Mouse (Mus musculus) liver, adult 2 months (tissue): ENCODE measurements at regions not wholly inside any gene's neighbourhood (a gene's known extent, or its start where the extent isn't known, plus 50 kb on each side); places are given as distances from the start of the nearest gene placed in this dataset.

ENCODE experiments used
- DNase-seq: peaks from one replicate; pipeline ENCODE4 v3.0.0-alpha.2; 2011; ENCODE audit warnings: low read depth, low spot score; ENCODE audit errors: extremely low read depth
- H3K27ac ChIP-seq: fragments of 200-500 bp; replicated peaks from 2 replicates; pipeline ENCODE4 v1.5.1; 2012; ENCODE audit warnings: low read depth, mild to moderate bottlenecking, control low read depth, inconsistent platforms, low read length; ENCODE audit not compliant: insufficient read depth
- H3K27me3 ChIP-seq: fragments of 200-500 bp; 2 replicates; pipeline ENCODE4 v1.6.1; 2012; ENCODE audit warnings: mild to moderate bottlenecking, moderate library complexity, low read length, inconsistent platforms; ENCODE audit not compliant: control insufficient read depth, insufficient read depth
- H3K36me3 ChIP-seq: fragments of 200-500 bp; 2 replicates; pipeline ENCODE4 v1.6.1; 2012; ENCODE audit warnings: low read length, inconsistent platforms; ENCODE audit not compliant: control insufficient read depth, insufficient read depth
- H3K4me1 ChIP-seq: fragments of 200-500 bp; 2 replicates; pipeline ENCODE4 v1.6.1; 2011; ENCODE audit warnings: low read length; ENCODE audit not compliant: control insufficient read depth, insufficient read depth
- H3K4me3 ChIP-seq: fragments of 200-500 bp; 2 replicates; pipeline ENCODE4 v1.5.1; 2011; ENCODE audit warnings: low read depth, mild to moderate bottlenecking, control low read depth, low read length, moderate library complexity; ENCODE audit not compliant: insufficient read depth
- H3K79me2 ChIP-seq: fragments of 200-500 bp; 2 replicates; pipeline ENCODE4 v1.6.1; 2012; ENCODE audit warnings: inconsistent platforms, mild to moderate bottlenecking, low read length, moderate library complexity; ENCODE audit not compliant: control insufficient read depth, insufficient read depth
- H3K9ac ChIP-seq: fragments of 200-500 bp; 2 replicates; pipeline ENCODE4 v1.6.1; 2012; ENCODE audit warnings: low read depth, mild to moderate bottlenecking, control low read depth, inconsistent platforms, low read length
- CTCF ChIP-seq: fragments of 200-500 bp; IDR thresholded peaks from 2 replicates; pipeline ENCODE4 v1.5.1; 2011; ENCODE audit warnings: low read depth, low read length, control low read depth
- POLR2A ChIP-seq: fragments of 200-500 bp; IDR thresholded peaks from 2 replicates; pipeline ENCODE4 v1.6.1; 2011; ENCODE audit warnings: low read length, control low read depth; ENCODE audit not compliant: insufficient read depth; ENCODE audit errors: extremely low read depth
- WGBS: fragments of 180-500 bp; shearing (Covaris S2); methylation state at CpG from one replicate; pipeline ENCODE4 v1.1.7; 2018; 5-methylcytosine and 5-hydroxymethylcytosine counted together

DNA sequence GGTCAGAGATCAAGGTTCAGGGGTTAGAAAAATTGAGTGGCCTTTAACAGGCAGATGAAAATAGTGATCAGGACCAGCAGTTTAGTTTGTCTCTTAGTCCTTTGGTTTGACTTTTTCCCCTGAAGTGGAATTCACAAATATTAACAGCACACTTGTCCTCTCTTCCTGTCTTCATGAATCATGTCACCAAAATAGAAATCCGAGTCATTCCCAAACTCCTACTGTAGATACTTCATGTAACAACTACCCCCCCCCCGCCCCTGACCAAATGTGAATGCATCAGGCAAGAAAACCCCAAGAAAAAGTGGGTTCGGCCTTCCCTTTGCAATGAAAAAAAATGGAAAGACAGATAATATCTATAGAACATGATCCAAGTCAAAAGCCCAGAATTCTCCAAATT lies 504.9 kb upstream of the Tenm3 start:
- Histone ChIP-seq H3K4me3 (no peak overlapping the region), H3K27ac (no peak overlapping the region), H3K79me2 (no peaks in the 10 kb centered on the region), H3K4me1 (no peaks in the 10 kb centered on the region), H3K9ac (no peak overlapping the region), H3K27me3 (no peaks in the 10 kb centered on the region), H3K36me3 (no peaks in the 10 kb centered on the region)
- TF ChIP-seq POLR2A (no peak), CTCF (no peak)
- 67% methylated on average over 3 of the region's 3 CpGs for WGBS
- DNase-seq = no peak

GRCm38 (mm10) chr8:49338716-49339115 lies 495.0 kb upstream of the Tenm3 start:
- 92% methylated on average over 4 of the region's 4 CpGs for WGBS
- no peak for DNase-seq
- no peak overlapping the region for H3K27ac ChIP-seq

DNA sequence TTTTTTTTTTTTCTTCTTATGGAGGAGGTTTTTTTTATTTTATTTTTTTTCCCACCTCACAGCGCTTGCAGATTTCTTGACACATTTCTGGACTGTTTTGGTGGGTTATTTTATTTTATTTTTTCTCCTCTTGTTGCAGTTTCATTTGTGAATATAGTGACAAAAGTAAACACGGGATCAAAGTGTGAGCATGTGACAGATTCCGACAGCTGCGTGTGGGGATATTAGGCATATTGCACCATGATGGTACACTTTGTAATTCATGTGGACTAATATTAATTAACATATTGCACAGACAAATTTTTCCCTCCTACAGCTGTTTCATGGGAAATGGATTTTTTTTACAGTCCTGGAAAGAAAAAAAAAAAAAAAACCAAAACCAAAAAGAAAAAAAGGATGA lies 483.2 kb upstream of the Tenm3 start:
- 89% methylated on average over 4 of the region's 4 CpGs for WGBS
- H3K9ac ChIP-seq = no peak overlapping the region
- no peaks in the 10 kb centered on the region for H3K4me1 ChIP-seq
- no peak overlapping the region for H3K4me3 ChIP-seq
- no peaks in the 10 kb centered on the region for H3K79me2 ChIP-seq
- no peak for DNase-seq
- H3K36me3 ChIP-seq = no peaks in the 10 kb centered on the region
- TF ChIP-seq CTCF (no peak), POLR2A (no peak)
- no peaks in the 10 kb centered on the region for H3K27me3 ChIP-seq
- no peak overlapping the region for H3K27ac ChIP-seq

More at GRCm38 (mm10) chr8:49338716-49339115, 495.0 kb upstream of the Tenm3 start:
- no peak for TF ChIP-seq POLR2A
- Histone ChIP-seq H3K36me3 (no peaks in the 10 kb centered on the region), H3K4me1 (no peaks in the 10 kb centered on the region), H3K9ac (no peak overlapping the region), H3K79me2 (no peaks in the 10 kb centered on the region), H3K4me3 (no peak overlapping the region), H3K27me3 (no peaks in the 10 kb centered on the region)

- Histone ChIP-seq H3K27ac (no peak overlapping the region), H3K4me3 (no peak overlapping the region), H3K79me2 (no peaks in the 10 kb centered on the region), H3K36me3 (no peaks in the 10 kb centered on the region), H3K9ac (no peak overlapping the region), H3K27me3 (no peaks in the 10 kb centered on the region), H3K4me1 (no peaks in the 10 kb centered on the region)
- no peak for TF ChIP-seq POLR2A
- no peak for TF ChIP-seq CTCF
- DNase-seq = no peak
- WGBS = 61% methylated on average over 3 of the region's 3 CpGs
These were observed 477.7 kb upstream of the Tenm3 start for GRCm38 (mm10) chr8:49321404-49321803.

DNA sequence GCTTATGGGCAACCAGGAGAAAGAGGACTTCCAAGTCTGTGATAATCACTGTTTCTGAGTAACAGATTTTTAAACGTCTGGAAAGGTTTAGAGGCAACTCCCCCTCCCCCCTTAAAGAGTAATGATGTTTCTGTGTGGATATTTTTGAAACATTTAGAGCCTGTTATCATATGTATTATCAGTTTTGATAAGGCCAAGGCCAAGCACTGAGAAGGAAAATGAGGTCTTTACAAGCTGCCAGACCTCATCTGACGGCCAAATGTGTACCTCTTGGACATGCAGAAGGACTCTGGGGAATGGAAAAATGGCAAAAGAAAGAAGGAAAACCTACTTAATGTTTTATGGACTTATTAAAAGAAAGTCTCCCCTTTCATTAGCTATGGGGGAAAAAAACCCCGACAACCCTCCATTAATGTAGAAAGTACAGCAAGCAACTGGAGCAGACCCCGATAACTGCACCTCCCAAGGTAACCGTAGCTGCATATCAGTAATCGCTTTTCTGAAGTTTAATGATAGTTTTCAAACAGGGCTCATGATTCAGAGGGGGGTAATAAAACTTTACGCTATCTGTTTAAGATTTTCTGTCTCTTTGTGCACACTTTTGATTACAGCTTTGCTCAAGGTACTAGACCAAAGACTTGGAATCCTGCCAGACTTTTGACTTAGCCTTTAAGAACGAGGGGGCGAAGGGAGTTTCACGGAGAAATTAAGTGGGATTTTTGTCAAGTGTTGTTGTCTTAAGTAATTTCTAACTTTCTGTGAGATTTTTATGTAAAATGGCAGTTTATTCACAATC lies 469.9 kb upstream of the Tenm3 start:
- 80% methylated on average over 10 of the region's 10 CpGs for whole genome bisulfite sequencing
- Histone ChIP-seq H3K79me2 (no peaks in the 10 kb centered on the region), H3K9ac (no peak overlapping the region), H3K36me3 (no peaks in the 10 kb centered on the region), H3K27ac (no peak overlapping the region), H3K4me1 (no peaks in the 10 kb centered on the region), H3K4me3 (no peak overlapping the region), H3K27me3 (no peaks in the 10 kb centered on the region)
- no peak for DNase-seq
- no peak for TF ChIP-seq CTCF
- TF ChIP-seq POLR2A = no peak

DNA sequence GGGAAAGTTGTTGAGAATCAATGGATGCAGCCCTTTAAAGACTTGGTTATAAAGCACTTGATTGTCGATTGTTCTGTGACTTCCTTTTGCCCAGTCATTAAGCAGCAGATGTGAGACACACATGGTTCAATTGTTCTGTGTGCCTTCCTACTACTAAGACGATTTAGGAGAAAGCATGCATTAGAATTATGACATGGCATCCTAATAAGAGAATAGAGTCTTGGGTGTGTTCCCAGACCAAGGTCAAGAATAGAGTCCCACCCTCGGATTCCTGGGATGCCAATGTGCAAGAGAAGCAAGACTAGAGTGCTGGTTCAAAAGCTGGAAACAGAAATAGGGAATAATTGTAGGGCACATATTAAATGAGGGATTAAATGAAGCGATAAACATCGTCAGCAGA lies 469.1 kb upstream of the Tenm3 start:
- no peak overlapping the region for H3K27ac ChIP-seq
- TF ChIP-seq CTCF = no peak
- no peaks in the 10 kb centered on the region for H3K4me1 ChIP-seq
- H3K27me3 ChIP-seq = no peaks in the 10 kb centered on the region
- H3K36me3 ChIP-seq = no peaks in the 10 kb centered on the region
- 75% methylated on average over 5 of the region's 5 CpGs for WGBS
- H3K79me2 ChIP-seq = no peaks in the 10 kb centered on the region
- no peak overlapping the region for H3K9ac ChIP-seq
- H3K4me3 ChIP-seq = no peak overlapping the region
- DNase-seq = no peak
